Mouse (Mus musculus): ENCODE data around the gene Mpig6b.

GRCm38 (mm10) chr17:35015296-35015695 is 50.7 kb downstream of the Mpig6b start:
- TF ChIP-seq POLR2A (IDR thresholded peaks at IDR 0.05; ENCODE audit: control insufficient read depth, low read depth, low read length), result no peak
- TF ChIP-seq CTCF (IDR thresholded peaks at IDR 0.05; ENCODE audit: control insufficient read depth, insufficient read depth, insufficient replicate concordance, low read depth, low read length), result no peak
